Mouse (Mus musculus) urinary bladder, postnatal 14 days (tissue): ENCODE measurements around the gene Rnase1.

Experiments used
- DNase-seq: peaks from one replicate; pipeline ENCODE4 v3.0.0; 2021; ENCODE audit warnings: low spot score

Gene Rnase1

DNA sequence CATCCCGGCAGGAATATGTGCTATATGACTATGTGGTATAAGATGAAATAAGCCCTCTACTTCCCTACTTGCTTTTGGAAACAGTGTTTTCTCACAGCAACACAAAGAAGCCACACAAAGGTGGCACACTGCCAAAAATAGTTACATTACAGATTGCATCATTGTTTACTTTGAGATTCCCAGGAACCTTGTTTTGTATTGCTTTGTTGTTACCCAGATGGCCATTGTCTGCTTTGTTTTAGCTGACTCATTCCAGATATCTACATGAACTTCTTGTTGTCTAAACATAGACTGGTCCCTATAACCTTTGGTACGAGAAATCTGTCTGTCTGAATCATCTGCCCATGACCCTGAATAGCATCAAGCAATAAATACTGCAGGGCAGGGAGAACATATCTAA, 6.2 kb downstream of the Rnase1 start:
- DNase-seq, result no peak

DNA sequence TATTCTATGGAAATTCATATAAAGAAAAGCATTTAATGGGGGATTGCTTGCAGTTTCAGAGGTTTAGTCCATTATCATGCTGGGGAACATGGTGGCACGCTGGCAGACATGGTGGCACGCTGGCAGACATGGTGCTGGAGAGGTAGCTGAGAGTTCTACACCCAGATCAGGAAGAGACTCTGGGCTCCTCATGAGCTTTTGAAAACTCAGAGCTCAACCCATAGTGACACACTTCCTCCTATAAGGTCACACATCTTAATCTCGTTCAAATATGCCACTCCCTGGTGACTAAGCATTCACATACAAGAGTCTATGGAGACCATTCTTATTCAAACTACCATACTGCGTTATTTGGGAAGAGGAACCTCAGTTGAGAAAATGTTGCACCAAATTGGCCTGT, 14.2 kb downstream of the Rnase1 start:
- DNase-seq, result no peak

DNA sequence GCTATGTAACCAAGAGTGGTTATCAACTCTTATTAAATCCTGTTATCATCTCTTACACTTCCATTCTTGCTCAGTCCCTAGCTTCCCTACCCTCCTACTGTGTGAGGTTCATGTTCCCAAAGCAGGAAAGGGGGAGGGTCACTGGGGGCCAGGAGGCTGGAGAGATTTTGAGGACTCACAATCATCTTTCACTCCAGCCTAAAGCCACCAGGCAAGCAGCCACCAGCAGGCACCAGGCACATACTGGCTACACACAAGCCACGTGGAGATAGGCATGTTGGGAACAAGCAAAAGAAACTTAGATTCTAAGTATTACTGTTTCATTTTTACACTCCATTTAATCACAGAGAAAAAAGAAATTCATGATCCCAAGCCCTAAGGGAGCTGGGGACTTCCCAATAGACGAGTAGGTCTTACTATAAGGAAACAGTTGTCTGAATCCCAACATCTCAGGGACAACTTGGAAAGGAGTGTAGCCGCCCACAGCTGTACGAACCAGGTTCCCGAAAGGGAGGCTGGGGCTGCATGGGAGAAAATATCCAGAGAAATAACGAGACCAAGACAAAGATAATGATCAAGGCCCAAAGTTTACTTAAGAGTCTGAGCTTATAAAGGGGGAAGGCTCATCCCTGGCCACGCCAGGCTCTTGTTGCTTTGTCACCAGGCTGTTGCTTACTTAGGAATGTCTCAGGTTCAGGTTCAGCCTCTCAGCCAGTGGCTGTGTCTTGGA, 15.3 kb downstream of the Rnase1 start:
- no peak for DNase-seq

DNA sequence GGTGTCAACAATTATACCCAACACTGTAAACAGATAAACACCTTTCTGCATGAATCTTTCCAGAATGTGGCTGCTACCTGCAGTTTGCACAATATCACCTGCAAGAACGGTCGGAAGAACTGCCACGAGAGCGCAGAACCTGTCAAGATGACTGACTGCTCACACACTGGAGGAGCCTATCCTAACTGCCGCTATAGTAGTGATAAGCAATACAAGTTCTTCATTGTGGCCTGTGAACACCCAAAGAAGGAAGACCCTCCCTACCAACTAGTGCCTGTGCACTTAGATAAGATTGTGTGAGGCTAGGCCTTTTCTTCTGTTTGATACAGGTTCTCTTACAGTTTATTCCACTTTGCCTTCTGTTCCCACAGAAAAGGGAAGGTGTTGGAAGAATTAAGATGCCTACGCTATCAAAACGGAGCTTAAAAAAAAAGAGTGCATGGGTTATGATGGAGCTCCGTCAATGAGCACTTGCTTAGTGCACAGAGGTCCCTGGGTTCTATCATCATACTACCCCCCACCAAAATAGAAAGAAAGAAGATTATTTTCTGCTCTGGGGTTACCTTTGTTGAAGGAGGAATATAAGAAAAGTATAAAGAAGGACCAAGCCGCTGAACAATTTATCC, 16.2 kb downstream of the Rnase1 start:
- DNase-seq, result no peak

DNA sequence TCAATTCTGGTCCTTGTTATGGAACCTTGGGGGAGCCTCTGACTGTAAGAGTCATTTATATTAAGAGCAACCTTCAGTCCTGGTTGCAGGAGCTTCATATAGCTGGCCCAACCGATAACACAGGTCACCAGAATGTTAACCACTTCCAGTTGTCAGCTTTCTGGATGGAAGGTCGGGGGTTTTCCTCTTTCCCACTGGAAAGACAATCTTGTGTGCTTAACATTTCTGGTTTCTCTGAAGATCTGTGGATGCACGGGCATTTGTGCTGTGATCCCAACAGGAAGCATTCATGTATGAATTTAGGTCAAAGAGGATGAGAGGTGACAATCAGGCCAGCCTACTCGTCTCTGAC, 17.0 kb downstream of the Rnase1 start:
- no peak for DNase-seq

DNA sequence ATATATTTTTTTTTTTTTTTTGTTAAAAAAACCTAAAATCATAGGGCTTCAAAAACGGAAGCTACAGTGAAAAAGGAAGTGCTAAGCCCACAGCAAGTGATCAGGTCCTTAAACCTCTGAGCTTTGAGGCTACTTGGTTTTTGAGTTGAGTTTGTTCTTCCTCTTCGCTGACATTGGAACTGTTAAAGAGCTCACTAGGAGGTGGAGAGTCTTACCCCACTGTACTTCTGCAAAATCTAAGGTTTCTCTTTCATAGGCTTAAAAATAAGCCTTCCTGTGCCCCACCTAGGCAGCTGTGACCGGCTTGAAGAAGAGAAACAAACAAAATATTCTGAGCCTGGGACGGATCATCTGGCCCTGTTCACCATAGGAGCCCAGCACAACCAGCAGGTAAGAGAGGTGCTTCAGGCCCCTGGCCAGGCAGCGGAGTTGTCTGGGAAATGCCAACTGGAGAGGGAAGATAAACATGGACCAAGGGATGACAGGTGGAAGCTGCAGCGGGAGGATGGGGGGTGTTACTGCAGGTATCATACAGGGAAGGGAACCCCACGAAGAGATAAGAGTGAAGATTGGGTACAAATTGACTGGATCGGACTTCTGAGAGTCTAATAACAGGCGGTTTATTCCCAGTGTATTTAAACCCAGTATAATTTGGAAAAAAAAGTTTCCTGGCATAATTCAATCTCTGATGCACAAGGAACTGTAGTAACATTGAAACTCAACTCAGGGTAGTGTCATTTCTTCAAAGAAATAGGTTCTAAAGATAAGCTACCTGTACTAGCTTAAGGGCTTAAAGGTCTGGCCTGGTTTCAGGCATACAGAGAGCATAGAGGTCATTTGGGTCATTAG, 17.6 kb downstream of the Rnase1 start:
- DNase-seq, result no peak

DNA sequence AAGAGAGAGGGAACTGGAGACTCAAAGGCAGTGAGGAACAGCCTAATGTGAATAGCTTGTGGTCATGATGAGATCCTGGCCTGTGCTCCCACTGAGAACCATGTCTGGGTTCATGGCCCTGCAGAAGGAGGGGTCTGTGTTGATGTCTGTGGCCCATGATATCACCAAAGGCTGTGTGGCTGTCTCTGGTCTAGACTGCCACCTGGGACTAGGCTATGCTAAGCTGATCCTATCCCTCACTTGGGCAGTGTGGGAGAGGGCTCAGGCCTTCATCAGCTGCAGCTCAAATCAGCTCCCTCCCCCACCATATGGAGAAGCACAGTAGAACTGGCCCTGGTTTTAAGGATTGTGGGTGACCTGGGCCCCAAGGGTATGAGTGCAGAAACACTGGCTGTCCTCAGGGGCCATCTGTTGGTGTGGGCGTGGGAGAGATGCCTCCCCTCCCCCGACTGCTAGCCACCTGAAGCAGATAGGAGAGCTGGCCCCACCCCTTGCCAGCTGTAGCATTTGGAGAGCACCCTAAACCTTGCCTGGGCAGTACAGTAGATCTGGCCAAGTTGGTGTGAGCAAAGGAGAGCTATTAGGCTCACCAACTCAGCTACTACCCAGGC, 18.8 kb downstream of the Rnase1 start:
- DNase-seq, result no peak

DNA sequence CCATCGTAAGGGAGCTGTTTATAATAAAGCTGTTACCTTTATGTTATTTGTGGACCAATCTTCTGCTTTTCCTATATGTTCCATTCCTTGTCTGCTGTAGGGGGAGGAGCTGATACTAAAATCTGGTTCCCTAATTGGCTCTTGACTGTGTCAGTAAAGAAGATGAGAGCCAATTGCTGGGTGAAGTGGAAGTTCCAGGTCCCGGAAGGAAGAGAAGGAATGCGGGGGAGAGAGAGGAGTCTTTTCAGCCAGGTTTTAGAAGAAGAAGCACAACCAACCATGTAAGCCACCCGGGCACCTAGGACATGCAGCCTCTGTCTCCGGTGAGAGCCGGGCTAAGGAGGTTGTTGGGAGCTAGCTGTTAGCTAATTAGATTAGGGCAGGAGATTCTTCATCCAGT, 20.9 kb downstream of the Rnase1 start:
- DNase-seq, result no peak

DNA sequence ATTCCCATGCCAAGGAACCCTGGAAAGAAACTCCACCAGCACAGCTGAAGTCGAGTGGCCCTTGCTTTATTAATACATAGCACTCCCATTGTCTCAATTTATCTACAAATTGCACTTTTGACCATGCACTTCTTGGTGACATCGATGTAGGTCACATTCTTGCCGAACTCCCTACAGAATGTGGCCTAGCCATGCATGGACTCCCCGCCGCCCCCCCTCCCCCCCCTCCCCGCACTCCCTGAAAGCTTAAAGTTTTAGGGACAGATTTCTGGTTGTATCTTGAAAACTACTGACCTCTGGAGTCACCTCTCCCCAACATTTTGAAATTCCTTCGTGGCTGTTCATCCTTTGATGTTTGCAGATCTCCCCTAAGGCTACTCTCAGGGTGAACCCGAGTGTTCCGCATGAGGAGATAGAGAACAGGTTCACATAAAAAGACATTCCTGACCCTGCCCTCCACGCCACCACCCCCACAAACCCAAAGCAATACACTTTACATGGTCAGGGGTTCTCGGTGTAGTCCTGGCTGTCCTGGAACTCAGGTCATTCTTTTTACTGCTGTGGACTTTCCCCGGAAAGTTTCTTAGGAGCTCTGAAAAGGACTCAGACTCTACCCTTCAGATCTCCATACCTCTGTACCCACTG, 32.5 kb downstream of the Rnase1 start, which contains the start of gene Eddm3b:
Eddm3b (plus strand) TSS at position 511 of the 645 bp plus-strand sequence.
- DNase-seq, result no peak

DNA sequence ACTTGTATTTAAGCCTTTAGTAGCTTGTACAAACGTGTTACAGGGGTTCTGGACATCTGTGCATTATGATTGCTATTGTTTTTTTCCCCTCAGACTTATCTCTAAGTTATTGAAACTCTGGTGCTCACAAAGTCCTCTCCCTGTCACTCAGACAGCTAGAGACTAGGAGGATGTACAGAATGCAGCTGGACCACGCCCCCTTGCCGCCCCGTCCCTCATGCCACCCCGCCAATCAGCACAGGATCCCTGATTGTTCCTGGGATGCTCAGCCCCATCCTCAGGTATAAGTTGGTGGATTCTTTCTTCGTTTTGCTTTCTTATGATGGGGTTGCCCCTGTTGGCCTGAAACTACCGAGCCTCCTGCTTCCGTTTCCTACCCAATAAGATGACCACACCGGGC, 33.1 kb downstream of the Rnase1 start:
- no peak for DNase-seq

DNA sequence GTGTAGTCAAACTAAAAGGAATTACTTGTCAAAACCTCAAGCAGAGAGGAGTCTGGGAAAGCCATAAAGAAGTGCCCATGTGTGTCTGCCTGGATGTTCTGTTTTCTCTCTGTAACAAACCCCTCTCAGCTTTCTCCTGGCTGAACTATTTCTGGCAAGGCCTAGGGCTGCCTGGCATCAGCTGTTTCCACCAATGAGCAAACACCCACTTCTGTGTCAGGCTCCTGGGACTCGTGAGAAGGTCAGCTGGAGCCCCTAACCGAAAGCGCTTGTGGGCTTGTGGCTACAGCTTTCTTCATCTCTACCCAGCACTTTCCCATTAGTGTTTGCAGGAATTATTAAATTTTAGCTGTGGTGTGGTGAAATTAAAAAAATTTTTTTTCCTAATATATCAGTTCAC, 34.6 kb downstream of the Rnase1 start:
- no peak for DNase-seq

DNA sequence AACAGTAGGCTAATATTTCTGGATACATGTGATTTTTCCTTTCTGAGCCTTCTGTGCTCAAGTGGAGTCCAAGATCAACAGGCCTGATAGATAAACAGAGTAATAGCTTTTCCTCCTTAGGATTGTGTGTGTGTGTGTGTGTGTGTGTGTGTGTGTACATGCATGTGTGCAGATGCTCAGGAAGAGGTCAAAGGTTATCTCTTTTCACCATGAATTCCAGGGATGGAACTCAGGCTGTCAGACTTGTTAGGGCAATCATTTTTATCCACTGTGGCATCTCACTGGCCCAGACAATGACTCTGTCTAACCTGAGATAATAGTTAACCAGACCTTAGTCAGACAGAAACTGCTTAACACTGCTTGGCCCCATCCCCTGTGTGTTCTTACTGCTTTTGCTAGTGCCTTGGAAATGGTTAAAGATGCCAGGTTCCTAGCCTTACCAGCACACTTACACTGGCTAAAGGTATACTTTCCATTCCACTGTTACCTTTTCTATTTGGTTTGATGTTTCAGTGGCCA, 40.1 kb downstream of the Rnase1 start:
- no peak for DNase-seq

DNA sequence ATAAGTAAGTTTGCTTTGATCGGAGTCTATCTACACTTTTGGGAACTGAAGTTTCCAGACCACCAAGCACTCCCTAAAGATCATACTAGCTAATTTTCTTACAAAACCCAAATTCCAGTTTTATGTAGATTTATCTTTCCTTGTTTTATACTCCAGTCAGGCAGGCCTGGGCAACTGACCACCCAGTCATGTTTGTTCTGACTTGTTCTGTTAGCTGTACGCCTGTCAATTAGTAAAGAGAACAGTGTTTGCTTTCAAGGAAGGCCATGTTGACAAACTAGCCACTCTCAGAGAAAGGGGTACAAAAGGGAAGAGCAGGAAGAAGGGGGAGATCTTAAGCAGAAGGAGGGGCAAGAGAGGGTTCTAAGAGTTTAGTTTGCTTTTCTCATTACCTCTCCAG, 42.2 kb downstream of the Rnase1 start:
- peak; percentile 55 for DNase-seq

DNA sequence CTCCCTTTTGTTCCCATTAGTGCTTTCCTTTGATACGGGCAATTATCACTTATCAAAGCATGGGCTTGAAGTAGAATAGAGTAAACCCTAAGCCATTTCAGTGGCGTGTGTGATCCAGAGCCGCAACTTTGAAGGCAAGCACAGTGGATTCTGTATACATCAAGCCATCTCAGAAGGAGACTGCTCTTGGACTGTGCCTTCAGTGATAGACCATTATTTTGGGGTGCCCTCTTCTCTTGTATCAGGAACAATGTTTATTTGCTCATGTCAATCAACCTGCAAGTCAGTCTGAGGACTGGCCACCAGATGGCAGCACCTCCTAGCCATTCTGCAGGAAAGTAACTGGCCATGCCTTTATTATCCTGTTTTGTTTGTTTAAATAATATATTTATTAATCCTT, 43.4 kb downstream of the Rnase1 start:
- DNase-seq, result peak; percentile 77

DNA sequence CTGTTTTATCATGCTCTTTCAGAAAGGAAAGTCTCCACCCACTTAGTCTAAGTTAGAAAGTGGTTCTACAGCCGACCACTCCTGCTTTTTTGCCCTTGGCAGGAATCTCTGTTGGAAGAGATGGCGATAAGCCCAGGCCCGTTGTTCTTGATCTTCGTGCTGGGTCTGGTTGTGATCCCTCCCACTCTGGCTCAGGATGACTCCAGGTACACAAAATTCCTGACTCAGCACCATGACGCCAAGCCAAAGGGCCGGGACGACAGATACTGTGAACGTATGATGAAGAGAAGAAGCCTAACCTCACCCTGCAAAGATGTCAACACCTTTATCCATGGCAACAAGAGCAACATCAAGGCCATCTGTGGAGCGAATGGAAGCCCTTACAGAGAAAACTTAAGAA, 45.3 kb downstream of the Rnase1 start:
- DNase-seq, result peak; percentile 36

DNA sequence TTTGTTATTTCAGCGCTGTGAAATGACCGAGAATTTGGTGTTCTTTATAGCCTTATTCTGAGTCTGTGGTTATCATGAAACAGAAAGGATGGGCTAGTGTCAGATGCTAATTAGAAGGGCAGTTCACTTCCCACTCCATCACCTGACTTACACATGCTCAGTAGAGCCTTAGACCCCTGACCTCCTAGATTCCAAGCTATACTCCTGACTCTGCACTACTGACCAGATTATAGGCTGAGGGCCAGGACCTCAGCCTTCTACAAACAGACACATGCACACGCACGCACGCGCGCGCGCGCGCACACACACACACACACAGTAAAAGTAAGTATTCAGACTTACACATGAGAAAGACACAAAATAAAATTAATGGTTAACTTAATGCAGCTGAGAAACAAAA, 47.7 kb downstream of the Rnase1 start:
- no peak for DNase-seq

DNA sequence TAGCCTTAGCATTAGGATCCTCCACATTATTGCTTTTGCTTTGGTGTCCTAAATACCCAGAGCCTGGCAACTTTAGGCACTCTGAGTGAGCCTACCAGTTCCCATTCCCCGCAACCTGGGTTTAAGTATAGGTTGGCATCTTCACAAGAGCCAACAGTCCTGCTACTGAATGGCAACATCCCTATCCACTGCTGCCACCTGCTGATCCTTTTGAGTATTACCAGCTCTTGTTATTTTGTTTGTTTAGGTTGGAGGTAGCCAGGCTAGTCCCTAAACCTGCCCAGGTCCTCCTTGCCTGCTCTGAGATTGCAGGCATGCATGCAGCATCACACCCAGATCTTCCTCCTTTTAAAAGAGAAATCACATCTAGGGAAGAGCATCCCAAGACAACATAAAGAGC, 48.3 kb downstream of the Rnase1 start:
- peak; percentile 79 for DNase-seq

DNA sequence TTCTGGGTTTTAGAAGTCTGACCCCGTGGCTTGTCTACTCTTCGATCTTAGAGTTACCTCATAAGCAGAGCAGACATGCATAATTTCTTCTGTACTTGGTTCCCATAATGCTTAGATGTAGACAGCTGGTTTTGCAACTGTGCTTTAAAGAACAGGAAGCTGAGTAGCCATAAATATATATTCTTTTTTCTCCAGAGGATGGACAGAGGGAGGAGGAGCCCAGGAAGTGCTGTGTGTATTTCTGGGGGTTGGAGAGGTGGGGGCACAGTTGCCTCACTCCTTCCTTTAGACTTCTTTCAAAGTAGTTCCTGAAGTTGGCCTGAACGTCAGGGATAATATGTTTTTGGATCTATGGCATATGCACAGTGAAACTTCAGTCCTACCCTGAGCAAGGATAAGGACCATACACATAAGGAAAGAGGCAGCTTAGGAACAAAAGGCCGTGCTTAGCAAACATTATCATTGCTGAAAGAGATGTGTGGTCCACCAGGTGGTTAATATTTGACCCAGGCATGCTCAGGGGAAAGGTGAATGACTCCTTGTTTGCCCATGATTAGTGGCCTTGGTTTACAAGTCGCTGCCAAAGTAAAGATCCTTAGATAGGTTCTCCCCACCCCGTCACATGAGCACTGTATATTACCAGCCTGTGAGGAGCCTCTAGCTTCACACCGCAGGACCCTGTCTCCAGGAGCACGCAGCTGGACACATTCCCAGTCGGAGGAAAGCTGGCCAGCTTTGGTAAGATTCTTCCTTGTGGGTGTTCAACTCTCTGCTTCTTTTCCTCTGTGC, 50.7 kb downstream of the Rnase1 start:
- peak; percentile 28 for DNase-seq
